Mouse (Mus musculus) heart, embryonic 12.5 days (tissue): ENCODE measurements around the gene Tas2r135. TPM values are rescaled to one million over a fixed set of nuclear protein-coding genes. Genes with fewer than 3 reads are reported as not detected.

Source experiments
- ATAC-seq: fragments of 200-750 bp; cut with Nextera tagmentation; 2 replicates; pipeline ENCODE4 v1.8.0; 2017; ENCODE audit warnings: moderate TSS enrichment, moderate library complexity; ENCODE audit not compliant: insufficient number of reproducible peaks, low FRiP score
- H3K27ac ChIP-seq: fragments of 300-500 bp; sonication (generic); 2 replicates; pipeline ENCODE4 v1.5.1; 2016; ENCODE audit warnings: mild to moderate bottlenecking, moderate library complexity; ENCODE audit not compliant: poor library complexity, severe bottlenecking
- H3K27me3 ChIP-seq: fragments of 300-500 bp; sonication (generic); replicated peaks from 2 replicates; pipeline ENCODE4 v1.6.1; 2016; ENCODE audit warnings: mild to moderate bottlenecking, moderate library complexity
- H3K36me3 ChIP-seq: fragments of 300-500 bp; sonication (generic); 2 replicates; pipeline ENCODE4 v1.6.1; 2016; ENCODE audit warnings: mild to moderate bottlenecking, moderate library complexity
- H3K4me1 ChIP-seq: fragments of 300-500 bp; sonication (generic); replicated peaks from 2 replicates; pipeline ENCODE4 v1.6.1; 2016; ENCODE audit warnings: mild to moderate bottlenecking
- H3K4me2 ChIP-seq: fragments of 300-500 bp; sonication (generic); 2 replicates; pipeline ENCODE4 v1.6.1; 2016; ENCODE audit warnings: mild to moderate bottlenecking, moderate library complexity
- H3K4me3 ChIP-seq: fragments of 300-500 bp; sonication (generic); 2 replicates; pipeline ENCODE4 v1.5.1; 2016; ENCODE audit warnings: mild to moderate bottlenecking
- H3K9ac ChIP-seq: fragments of 300-500 bp; sonication (generic); 2 replicates; pipeline ENCODE4 v1.6.1; 2016; ENCODE audit warnings: mild to moderate bottlenecking, moderate library complexity
- H3K9me3 ChIP-seq: fragments of 300-500 bp; sonication (generic); replicated peaks from 2 replicates; pipeline ENCODE4 v1.6.1; 2016; ENCODE audit warnings: mild to moderate bottlenecking, moderate library complexity
- WGBS: fragments of 180-500 bp; shearing (Covaris S2); methylation state at CpG from one replicate; pipeline ENCODE4 v1.1.7; 2016; 5-methylcytosine and 5-hydroxymethylcytosine counted together
- polyA plus RNA-seq: library from polyadenylated mRNA; unstranded; fragments of >200 nt; fragmentation: Nextera tagmentation; extraction: Ambion mirVana; gene quantifications from 2 replicates; pipeline ENCODE4 v1.2.1, GENCODE M21; 2016

The Tas2r135 gene
- polyA plus RNA-seq, 1 experiment from 2014 or later = not detected

DNA sequence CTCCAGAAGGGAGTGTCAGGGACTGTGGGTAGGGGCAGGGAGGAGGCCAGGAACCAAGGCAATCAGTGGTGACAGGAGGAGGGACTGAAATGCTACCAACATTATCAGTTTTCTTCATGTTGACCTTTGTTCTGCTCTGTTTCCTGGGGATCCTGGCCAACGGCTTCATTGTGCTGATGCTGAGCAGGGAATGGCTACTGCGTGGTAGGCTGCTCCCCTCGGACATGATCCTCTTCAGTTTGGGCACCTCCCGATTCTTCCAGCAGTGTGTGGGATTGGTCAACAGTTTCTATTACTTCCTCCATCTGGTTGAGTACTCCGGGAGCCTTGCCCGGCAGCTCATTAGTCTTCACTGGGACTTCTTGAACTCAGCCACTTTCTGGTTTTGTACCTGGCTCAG lies 29.2 kb downstream of the Tas2r135 start, which contains the start of gene Tas2r126:
Gene Tas2r126 (plus strand): TSS at position 90 of the 400 bp plus-strand sequence.
- H3K4me2 ChIP-seq = no peak within 1 kb of the TSS
- WGBS = 45% methylated on average over 6 of the region's 6 CpGs
- no peaks in the 10 kb centered on the region for H3K9me3 ChIP-seq
- H3K9ac ChIP-seq = no peak within 1 kb of the TSS
- no peak within 1 kb of the TSS for H3K27ac ChIP-seq
- H3K4me3 ChIP-seq = no peak within 1 kb of the TSS
- no peaks in the 10 kb centered on the region for H3K4me1 ChIP-seq
- no peaks in the 10 kb centered on the region for H3K36me3 ChIP-seq
- no peaks in the 10 kb centered on the region for H3K27me3 ChIP-seq
- peak; percentile 42; the same call in 1 of the 2 replicates for ATAC-seq

DNA sequence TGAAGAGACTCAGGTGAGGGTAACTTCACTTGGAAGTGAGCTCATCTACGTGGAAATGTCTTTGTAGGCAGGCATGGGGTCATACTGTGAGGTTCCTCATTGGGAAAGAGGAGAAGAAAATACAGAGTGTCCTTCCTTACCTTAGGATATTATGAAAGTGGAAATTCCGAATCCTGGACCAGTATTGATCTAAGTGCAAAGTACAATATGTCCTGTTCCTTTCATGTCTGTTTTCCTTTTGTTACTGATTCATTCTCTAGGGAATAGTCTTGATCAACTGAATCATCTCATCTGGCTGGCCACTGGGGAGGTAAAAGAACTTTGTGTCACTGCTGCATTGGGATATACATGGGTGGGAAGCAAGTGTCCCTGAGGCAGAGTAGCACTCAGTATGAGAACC lies 30.3 kb downstream of the Tas2r135 start:
- 76% methylated on average over 2 of the region's 2 CpGs for WGBS
- Histone ChIP-seq H3K4me1 (no peaks in the 10 kb centered on the region), H3K4me3 (no peak overlapping the region), H3K4me2 (no peak overlapping the region), H3K27ac (no peak overlapping the region), H3K9ac (no peak overlapping the region), H3K36me3 (no peaks in the 10 kb centered on the region), H3K27me3 (no peaks in the 10 kb centered on the region), H3K9me3 (no peaks in the 10 kb centered on the region)
- no peak for ATAC-seq

DNA sequence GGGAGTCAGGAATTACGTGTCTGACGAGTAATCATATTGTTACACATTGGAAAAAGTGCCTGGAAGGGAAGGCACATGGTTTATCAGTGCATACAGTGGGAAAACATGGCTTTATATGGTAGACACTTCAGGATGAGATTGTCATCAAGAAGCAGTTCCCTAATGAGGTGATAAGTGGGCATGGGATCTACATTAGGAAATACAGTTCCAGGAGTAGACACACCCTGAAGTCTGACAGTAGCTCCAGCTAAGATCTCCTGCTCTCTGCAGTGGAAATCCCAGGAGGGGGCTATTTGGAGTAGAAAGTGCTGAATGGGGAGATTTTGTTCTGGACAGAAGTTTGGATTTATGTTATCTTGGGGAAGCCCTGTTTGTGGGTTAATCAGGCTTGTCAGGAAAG lies 36.2 kb downstream of the Tas2r135 start:
- H3K4me2 ChIP-seq = no peak overlapping the region
- H3K36me3 ChIP-seq = no peaks in the 10 kb centered on the region
- H3K4me1 ChIP-seq = 0 out of 2 replicates have a peak, but pooled peaks cover 3% of the 10 kb centered on the region
- 35% methylated on average over 2 of the region's 2 CpGs for WGBS
- no peak for ATAC-seq
- H3K9me3 ChIP-seq = no peaks in the 10 kb centered on the region
- H3K4me3 ChIP-seq = no peak overlapping the region
- no peaks in the 10 kb centered on the region for H3K27me3 ChIP-seq
- H3K27ac ChIP-seq = no peak overlapping the region
- no peak overlapping the region for H3K9ac ChIP-seq

DNA sequence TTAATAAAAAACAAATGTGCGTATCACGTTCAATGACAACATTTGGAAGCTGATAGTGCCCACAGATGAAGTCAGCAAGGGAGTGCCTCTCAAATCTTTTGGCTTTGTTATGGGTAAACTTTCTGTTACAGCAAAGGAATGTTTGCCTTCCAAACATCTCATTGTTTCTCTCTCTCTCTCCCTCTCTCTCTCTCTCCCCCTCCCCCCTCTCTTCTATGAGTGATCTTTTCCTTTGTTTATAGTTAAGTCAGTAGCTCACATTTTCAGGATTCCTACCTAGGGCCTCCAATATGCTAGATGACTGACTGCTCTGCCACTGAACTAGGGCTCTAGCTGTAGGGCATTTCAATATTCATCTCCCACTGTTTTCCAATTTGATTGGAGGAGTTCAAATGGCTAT lies 39.3 kb downstream of the Tas2r135 start:
- 72% methylated on average over 2 of the region's 2 CpGs for WGBS
- H3K27me3 ChIP-seq = no peaks in the 10 kb centered on the region
- H3K9ac ChIP-seq = no peak overlapping the region
- no peak for ATAC-seq
- H3K4me3 ChIP-seq = no peak overlapping the region
- no peak overlapping the region for H3K4me2 ChIP-seq
- 0 out of 2 replicates have a peak, but pooled peaks cover 3% of the 10 kb centered on the region for H3K4me1 ChIP-seq
- no peaks in the 10 kb centered on the region for H3K9me3 ChIP-seq
- no peaks in the 10 kb centered on the region for H3K36me3 ChIP-seq
- H3K27ac ChIP-seq = no peak overlapping the region

- no peak for ATAC-seq
- Histone ChIP-seq H3K36me3 (no peaks in the 10 kb centered on the region), H3K4me2 (no peak overlapping the region), H3K27ac (no peak overlapping the region), H3K4me3 (no peak overlapping the region), H3K9me3 (no peaks in the 10 kb centered on the region), H3K27me3 (no peaks in the 10 kb centered on the region), H3K4me1 (no peaks in the 10 kb centered on the region), H3K9ac (no peak overlapping the region)
- 73% methylated on average over 2 of the region's 2 CpGs for WGBS
Measured at GRCm38 (mm10) chr6:42447381-42447780, 42.1 kb downstream of the Tas2r135 start.

Other genes with a start within 250 kb of the Tas2r135 start
- not detected in 2 replicates for gene Tas2r144, start 190.1 kb upstream of the Tas2r135 start, polyA plus RNA-seq
- gene Gstk1, start 159.5 kb upstream of the Tas2r135 start, polyA plus RNA-seq = 9.9 and 10.9 TPM in 2 replicates
- 0.19 and 0.27 TPM in 2 replicates for gene Tmem139, start 143.5 kb upstream of the Tas2r135 start, polyA plus RNA-seq
- 37.6 and 38.1 TPM in 2 replicates for gene Casp2, start 140.4 kb upstream of the Tas2r135 start, polyA plus RNA-seq
- 0.73 and 1.0 TPM in 2 replicates for gene Clcn1, start 118.7 kb upstream of the Tas2r135 start, polyA plus RNA-seq
- 0.37 and 0.52 TPM in 2 replicates for gene Fam131b, start 80.8 kb upstream of the Tas2r135 start, polyA plus RNA-seq
- 213 and 219 TPM in 2 replicates for gene Zyx, start 55.8 kb upstream of the Tas2r135 start, polyA plus RNA-seq
- 4.7 and 5.5 TPM in 2 replicates for gene Epha1, start 32.2 kb upstream of the Tas2r135 start, polyA plus RNA-seq
- not detected in 2 replicates for gene Tas2r143, start 5.2 kb upstream of the Tas2r135 start, polyA plus RNA-seq
- not detected in 2 replicates for gene Tas2r126, start 29.1 kb downstream of the Tas2r135 start, polyA plus RNA-seq
- not detected in 2 replicates for gene Olfr458, start 59.8 kb downstream of the Tas2r135 start, polyA plus RNA-seq
- gene Olfr457, start 70.9 kb downstream of the Tas2r135 start, polyA plus RNA-seq = not detected in 2 replicates
- not detected in 2 replicates for gene Olfr456, start 81.8 kb downstream of the Tas2r135 start, polyA plus RNA-seq
- gene Olfr455, start 142.2 kb downstream of the Tas2r135 start, polyA plus RNA-seq = not detected in 2 replicates
- not detected in 2 replicates for gene Tcaf3, start 192.3 kb downstream of the Tas2r135 start, polyA plus RNA-seq
- gene Tcaf2, start 239.8 kb downstream of the Tas2r135 start, polyA plus RNA-seq = 3.0 and 3.1 TPM in 2 replicates